Mouse (Mus musculus): ENCODE data around the gene Ankmy1. TPM values are rescaled to one million over a fixed set of nuclear protein-coding genes. Genes with fewer than 3 reads are reported as not detected.

The Ankmy1 gene
- total and polyA plus RNA-seq, 2 experiments from 2014 or later: 0.27 to 0.33 TPM

GRCm38 (mm10) chr1:92907632-92908360 lies 5.1 kb upstream of the Ankmy1 start:
- H3K9me3 ChIP-seq (ENCODE audit: low read length): no peaks in the 10 kb centered on the region
- no peak for TF ChIP-seq CTCF (IDR thresholded peaks at IDR 0.05; ENCODE audit: low read depth)
- H3K27ac ChIP-seq (ENCODE audit: low read depth, low read length): peak overlapping the region; percentile 89
- 41% methylated on average over 20 of the region's 20 CpGs for WGBS
- ATAC-seq: no peak
- H3K27me3 ChIP-seq (ENCODE audit: insufficient read depth, low read length): no peaks in the 10 kb centered on the region
- H3K4me1 ChIP-seq (ENCODE audit: insufficient read depth): peaks cover 25% of the 10 kb centered on the region
- no peak for DNase-seq
- peak overlapping the region; percentile 76 for H3K9ac ChIP-seq
- peak overlapping the region; percentile 87 for H3K4me2 ChIP-seq (ENCODE audit: low read depth)
- H3K36me3 ChIP-seq (ENCODE audit: insufficient read depth): no peaks in the 10 kb centered on the region
- H3K4me3 ChIP-seq (ENCODE audit: low read depth, low read length): peak overlapping the region; percentile 66

- Histone ChIP-seq H3K4me2 (ENCODE audit: low read depth) (peak within 1 kb of the TSS; percentile 87), H3K4me1 (ENCODE audit: insufficient read depth) (peaks cover 19% of the 10 kb centered on the region), H3K36me3 (ENCODE audit: insufficient read depth) (no peaks in the 10 kb centered on the region), H3K9me3 (ENCODE audit: low read length) (no peaks in the 10 kb centered on the region), H3K27ac (ENCODE audit: low read depth, low read length) (peak within 1 kb of the TSS; percentile 89), H3K27me3 (ENCODE audit: insufficient read depth, low read length) (no peaks in the 10 kb centered on the region), H3K9ac (peak within 1 kb of the TSS; percentile 76), H3K4me3 (ENCODE audit: low read depth, low read length) (peak within 1 kb of the TSS; percentile 66)
- WGBS: under 1% methylated on average over 78 of the region's 81 CpGs
- DNase-seq (peak; percentile 87), ATAC-seq (peak; percentile 76)
- peak; percentile 74 for TF ChIP-seq CTCF (IDR thresholded peaks at IDR 0.05; ENCODE audit: low read depth)
Observed at GRCm38 (mm10) chr1:92906779-92907631, 4.3 kb upstream of the Ankmy1 start, which contains the start of gene Dusp28. Gene Dusp28, plus strand, starts transcription at chr1:92906981.

GRCm38 (mm10) chr1:92905703-92906310 lies 3.1 kb upstream of the Ankmy1 start:
- Histone ChIP-seq H3K27me3 (ENCODE audit: insufficient read depth, low read length) (no peaks in the 10 kb centered on the region), H3K36me3 (ENCODE audit: insufficient read depth) (no peaks in the 10 kb centered on the region), H3K4me1 (ENCODE audit: insufficient read depth) (peaks cover 17% of the 10 kb centered on the region), H3K9me3 (ENCODE audit: low read length) (no peaks in the 10 kb centered on the region), H3K27ac (ENCODE audit: low read depth, low read length) (no peak overlapping the region), H3K4me3 (ENCODE audit: low read depth, low read length) (no peak overlapping the region), H3K4me2 (ENCODE audit: low read depth) (no peak overlapping the region), H3K9ac (no peak overlapping the region)
- ATAC-seq: no peak
- WGBS: 94% methylated on average over 2 of the region's 2 CpGs
- TF ChIP-seq CTCF (IDR thresholded peaks at IDR 0.05; ENCODE audit: low read depth): no peak
- no peak for DNase-seq

GRCm38 (mm10) chr1:92903627-92904026 lies 921 bp upstream of the Ankmy1 start:
- no peaks in the 10 kb centered on the region for H3K36me3 ChIP-seq (ENCODE audit: insufficient read depth)
- peaks cover 7% of the 10 kb centered on the region for H3K4me1 ChIP-seq (ENCODE audit: insufficient read depth)
- H3K9ac ChIP-seq: no peak overlapping the region
- no peaks in the 10 kb centered on the region for H3K9me3 ChIP-seq (ENCODE audit: low read length)
- no peak for TF ChIP-seq CTCF (IDR thresholded peaks at IDR 0.05; ENCODE audit: low read depth)
- H3K4me2 ChIP-seq (ENCODE audit: low read depth): no peak overlapping the region
- H3K27ac ChIP-seq (ENCODE audit: low read depth, low read length): no peak overlapping the region
- WGBS: 48% methylated on average over 4 of the region's 4 CpGs
- peak; percentile 67 for DNase-seq
- ATAC-seq: no peak
- H3K4me3 ChIP-seq (ENCODE audit: low read depth, low read length): no peak overlapping the region
- H3K27me3 ChIP-seq (ENCODE audit: insufficient read depth, low read length): no peaks in the 10 kb centered on the region

GRCm38 (mm10) chr1:92895089-92895488 lies 7.6 kb downstream of the Ankmy1 start:
- no peak overlapping the region for H3K27ac ChIP-seq (ENCODE audit: low read depth, low read length)
- peak; percentile 87 for TF ChIP-seq CTCF (IDR thresholded peaks at IDR 0.05; ENCODE audit: low read depth)
- H3K4me2 ChIP-seq (ENCODE audit: low read depth): no peak overlapping the region
- no peak overlapping the region for H3K9ac ChIP-seq
- peak; percentile 87 for DNase-seq
- WGBS: 12% methylated on average over 3 of the region's 3 CpGs
- H3K27me3 ChIP-seq (ENCODE audit: insufficient read depth, low read length): no peaks in the 10 kb centered on the region
- ATAC-seq: peak; percentile 91
- no peaks in the 10 kb centered on the region for H3K9me3 ChIP-seq (ENCODE audit: low read length)
- no peaks in the 10 kb centered on the region for H3K4me1 ChIP-seq (ENCODE audit: insufficient read depth)
- no peaks in the 10 kb centered on the region for H3K36me3 ChIP-seq (ENCODE audit: insufficient read depth)
- H3K4me3 ChIP-seq (ENCODE audit: low read depth, low read length): no peak overlapping the region

- no peak for ATAC-seq
- Histone ChIP-seq H3K9me3 (ENCODE audit: low read length) (no peaks in the 10 kb centered on the region), H3K27me3 (ENCODE audit: insufficient read depth, low read length) (no peaks in the 10 kb centered on the region), H3K27ac (ENCODE audit: low read depth, low read length) (no peak overlapping the region), H3K4me2 (ENCODE audit: low read depth) (no peak overlapping the region), H3K4me3 (ENCODE audit: low read depth, low read length) (no peak overlapping the region), H3K4me1 (ENCODE audit: insufficient read depth) (no peaks in the 10 kb centered on the region), H3K36me3 (ENCODE audit: insufficient read depth) (no peaks in the 10 kb centered on the region), H3K9ac (no peak overlapping the region)
- no peak for DNase-seq
- WGBS: 77% methylated on average over 3 of the region's 3 CpGs
- no peak for TF ChIP-seq CTCF (IDR thresholded peaks at IDR 0.05; ENCODE audit: low read depth)
Observed at GRCm38 (mm10) chr1:92893896-92894295, 8.8 kb downstream of the Ankmy1 start.
